Mouse (Mus musculus) hindbrain, embryonic 12.5 days (tissue): Measurements from ENCODE around the gene Tiam1. TPM values are rescaled to one million over a fixed set of nuclear protein-coding genes. Genes with fewer than 3 reads are reported as not detected.

Experiments
- ATAC-seq: fragments of 200-750 bp; cut with Nextera tagmentation; 2 replicates; pipeline ENCODE4 v1.8.0; 2017; ENCODE audit warnings: moderate TSS enrichment; ENCODE audit not compliant: low FRiP score
- H3K27ac ChIP-seq: fragments of 300-500 bp; sonication (generic); 2 replicates; pipeline ENCODE4 v1.5.1; 2016; ENCODE audit warnings: mild to moderate bottlenecking
- H3K27me3 ChIP-seq: fragments of 300-500 bp; sonication (generic); 2 replicates; pipeline ENCODE4 v1.6.1; 2016; ENCODE audit warnings: mild to moderate bottlenecking
- H3K36me3 ChIP-seq: fragments of 300-500 bp; sonication (generic); 2 replicates; pipeline ENCODE4 v1.6.1; 2016; ENCODE audit warnings: mild to moderate bottlenecking
- H3K4me1 ChIP-seq: fragments of 300-500 bp; sonication (generic); 2 replicates; pipeline ENCODE4 v1.6.1; 2016
- H3K4me2 ChIP-seq: fragments of 300-500 bp; sonication (generic); replicated peaks from 2 replicates; pipeline ENCODE4 v1.6.1; 2016; ENCODE audit warnings: mild to moderate bottlenecking
- H3K4me3 ChIP-seq: fragments of 300-500 bp; sonication (generic); 2 replicates; pipeline ENCODE4 v1.5.1; 2016; ENCODE audit warnings: mild to moderate bottlenecking
- H3K9ac ChIP-seq: fragments of 300-500 bp; sonication (generic); 2 replicates; pipeline ENCODE4 v1.6.1; 2016; ENCODE audit warnings: mild to moderate bottlenecking, moderate library complexity
- H3K9me3 ChIP-seq: fragments of 300-500 bp; sonication (generic); replicated peaks from 2 replicates; pipeline ENCODE4 v1.6.1; 2016; ENCODE audit warnings: mild to moderate bottlenecking
- WGBS: fragments of 180-500 bp; shearing (Covaris S2); methylation state at CpG from one replicate; pipeline ENCODE4 v1.1.7; 2016; 5-methylcytosine and 5-hydroxymethylcytosine counted together
- polyA plus RNA-seq: library from polyadenylated mRNA; unstranded; fragments of >200 nt; fragmentation: Nextera tagmentation; extraction: Ambion mirVana; gene quantifications from 2 replicates; pipeline ENCODE4 v1.2.1, GENCODE M21; 2016

Tiam1 gene
- polyA plus RNA-seq, 1 experiment from 2014 or later = 25.7 TPM

- Histone ChIP-seq H3K36me3 (no peaks in the 10 kb centered on the region), H3K27ac (no peak overlapping the region), H3K27me3 (no peaks in the 10 kb centered on the region), H3K9me3 (no peaks in the 10 kb centered on the region), H3K4me3 (no peak overlapping the region), H3K4me1 (peaks cover 18% of the 10 kb centered on the region), H3K9ac (no peak overlapping the region), H3K4me2 (no peak overlapping the region)
- 88% methylated on average over 10 of the region's 10 CpGs for WGBS
- no peak for ATAC-seq
Measured at GRCm38 (mm10) chr16:90042386-90042785, 101.2 kb downstream of the Tiam1 start.

GRCm38 (mm10) chr16:90040771-90041364, 102.7 kb downstream of the Tiam1 start:
- no peak overlapping the region for H3K9ac ChIP-seq
- peaks cover 18% of the 10 kb centered on the region for H3K4me1 ChIP-seq
- H3K27me3 ChIP-seq = no peaks in the 10 kb centered on the region
- WGBS = 69% methylated on average over 8 of the region's 8 CpGs
- H3K27ac ChIP-seq = no peak overlapping the region
- H3K4me3 ChIP-seq = no peak overlapping the region
- ATAC-seq = peak; percentile 57; the same call in 1 of the 2 replicates
- H3K36me3 ChIP-seq = no peaks in the 10 kb centered on the region
- H3K9me3 ChIP-seq = no peaks in the 10 kb centered on the region
- H3K4me2 ChIP-seq = no peak overlapping the region

- no peaks in the 10 kb centered on the region for H3K27me3 ChIP-seq
- H3K4me2 ChIP-seq = no peak overlapping the region
- no peaks in the 10 kb centered on the region for H3K9me3 ChIP-seq
- H3K4me1 ChIP-seq = peaks cover 7% of the 10 kb centered on the region
- no peak overlapping the region for H3K9ac ChIP-seq
- no peak overlapping the region for H3K4me3 ChIP-seq
- no peak overlapping the region for H3K27ac ChIP-seq
- ATAC-seq = no peak
- H3K36me3 ChIP-seq = no peaks in the 10 kb centered on the region
- WGBS = 77% methylated on average over 10 of the region's 10 CpGs
Measured at GRCm38 (mm10) chr16:90035595-90036110, 107.9 kb downstream of the Tiam1 start.

GRCm38 (mm10) chr16:90030355-90030754, 113.2 kb downstream of the Tiam1 start:
- peaks cover 6% of the 10 kb centered on the region; the same call in 1 of the 2 replicates for H3K4me1 ChIP-seq
- no peaks in the 10 kb centered on the region for H3K27me3 ChIP-seq
- H3K4me3 ChIP-seq = no peak overlapping the region
- H3K9ac ChIP-seq = no peak overlapping the region
- no peaks in the 10 kb centered on the region for H3K9me3 ChIP-seq
- 93% methylated on average over 14 of the region's 14 CpGs for WGBS
- H3K36me3 ChIP-seq = peaks cover 3% of the 10 kb centered on the region; the same call in 1 of the 2 replicates
- ATAC-seq = no peak
- no peak overlapping the region for H3K27ac ChIP-seq
- no peak overlapping the region for H3K4me2 ChIP-seq

GRCm38 (mm10) chr16:90027886-90028285, 115.7 kb downstream of the Tiam1 start:
- WGBS = 63% methylated on average over 3 of the region's 3 CpGs
- Histone ChIP-seq H3K4me1 (peaks cover 5% of the 10 kb centered on the region; the same call in 1 of the 2 replicates), H3K4me3 (no peak overlapping the region), H3K27ac (no peak overlapping the region), H3K9me3 (no peaks in the 10 kb centered on the region), H3K9ac (no peak overlapping the region), H3K27me3 (no peaks in the 10 kb centered on the region), H3K36me3 (peaks cover 3% of the 10 kb centered on the region; the same call in 1 of the 2 replicates), H3K4me2 (no peak overlapping the region)
- no peak for ATAC-seq

- H3K9me3 ChIP-seq = no peaks in the 10 kb centered on the region
- no peak for ATAC-seq
- H3K27me3 ChIP-seq = no peaks in the 10 kb centered on the region
- H3K4me1 ChIP-seq = peaks cover 8% of the 10 kb centered on the region; the same call in 1 of the 2 replicates
- no peak overlapping the region for H3K9ac ChIP-seq
- H3K27ac ChIP-seq = no peak overlapping the region
- peaks cover 3% of the 10 kb centered on the region; the same call in 1 of the 2 replicates for H3K36me3 ChIP-seq
- H3K4me2 ChIP-seq = no peak overlapping the region
- H3K4me3 ChIP-seq = no peak overlapping the region
- WGBS = 91% methylated on average over 6 of the region's 6 CpGs
Measured at GRCm38 (mm10) chr16:90025526-90026172, 117.9 kb downstream of the Tiam1 start.

- 89% methylated on average over 8 of the region's 8 CpGs for WGBS
- H3K36me3 ChIP-seq = peaks cover 3% of the 10 kb centered on the region; the same call in 1 of the 2 replicates
- H3K4me1 ChIP-seq = peaks cover 8% of the 10 kb centered on the region; the same call in 1 of the 2 replicates
- ATAC-seq = no peak
- no peak overlapping the region for H3K27ac ChIP-seq
- no peak overlapping the region for H3K4me3 ChIP-seq
- no peak overlapping the region for H3K4me2 ChIP-seq
- H3K27me3 ChIP-seq = no peaks in the 10 kb centered on the region
- H3K9me3 ChIP-seq = no peaks in the 10 kb centered on the region
- H3K9ac ChIP-seq = no peak overlapping the region
Measured at GRCm38 (mm10) chr16:90023665-90024010, 119.9 kb downstream of the Tiam1 start.

GRCm38 (mm10) chr16:90022932-90023664, 120.5 kb downstream of the Tiam1 start:
- no peaks in the 10 kb centered on the region for H3K27me3 ChIP-seq
- H3K4me2 ChIP-seq = no peak overlapping the region
- H3K9me3 ChIP-seq = no peaks in the 10 kb centered on the region
- no peak for ATAC-seq
- 74% methylated on average over 18 of the region's 18 CpGs for WGBS
- peaks cover 3% of the 10 kb centered on the region; the same call in 1 of the 2 replicates for H3K36me3 ChIP-seq
- H3K9ac ChIP-seq = no peak overlapping the region
- peaks cover 8% of the 10 kb centered on the region; the same call in 1 of the 2 replicates for H3K4me1 ChIP-seq
- no peak overlapping the region for H3K27ac ChIP-seq
- H3K4me3 ChIP-seq = no peak overlapping the region

- 73% methylated on average over 4 of the region's 4 CpGs for WGBS
Measured at GRCm38 (mm10) chr16:90016046-90016445, 127.5 kb downstream of the Tiam1 start.

GRCm38 (mm10) chr16:90014596-90014995, 129.0 kb downstream of the Tiam1 start:
- H3K36me3 ChIP-seq = no peaks in the 10 kb centered on the region
- ATAC-seq = no peak
- H3K4me2 ChIP-seq = no peak overlapping the region
- no peak overlapping the region for H3K27ac ChIP-seq
- 91% methylated on average over 9 of the region's 9 CpGs for WGBS
- H3K4me1 ChIP-seq = peaks cover 14% of the 10 kb centered on the region
- H3K27me3 ChIP-seq = no peaks in the 10 kb centered on the region
- H3K9ac ChIP-seq = no peak overlapping the region
- H3K4me3 ChIP-seq = no peak overlapping the region
- no peaks in the 10 kb centered on the region for H3K9me3 ChIP-seq

More at GRCm38 (mm10) chr16:90016046-90016445, 127.5 kb downstream of the Tiam1 start:
- Histone ChIP-seq H3K9ac (no peak overlapping the region), H3K27ac (no peak overlapping the region), H3K4me3 (no peak overlapping the region), H3K27me3 (no peaks in the 10 kb centered on the region), H3K9me3 (no peaks in the 10 kb centered on the region), H3K36me3 (no peaks in the 10 kb centered on the region), H3K4me2 (no peak overlapping the region), H3K4me1 (peaks cover 14% of the 10 kb centered on the region)
- ATAC-seq = no peak

- ATAC-seq = peak; percentile 59; the same call in 1 of the 2 replicates
- 56% methylated on average over 32 of the region's 32 CpGs for WGBS
- Histone ChIP-seq H3K9ac (no peak overlapping the region), H3K27me3 (no peaks in the 10 kb centered on the region), H3K4me2 (no peak overlapping the region), H3K36me3 (no peaks in the 10 kb centered on the region), H3K4me3 (no peak overlapping the region), H3K4me1 (peaks cover 17% of the 10 kb centered on the region), H3K9me3 (no peaks in the 10 kb centered on the region), H3K27ac (peak overlapping the region; percentile 56; the same call in 1 of the 2 replicates)
Measured at GRCm38 (mm10) chr16:90011521-90012181, 131.9 kb downstream of the Tiam1 start.

GRCm38 (mm10) chr16:90008504-90008903, 135.1 kb downstream of the Tiam1 start:
- Histone ChIP-seq H3K36me3 (no peaks in the 10 kb centered on the region), H3K4me2 (no peak overlapping the region), H3K9ac (no peak overlapping the region), H3K27ac (no peak overlapping the region), H3K27me3 (no peaks in the 10 kb centered on the region), H3K9me3 (no peaks in the 10 kb centered on the region), H3K4me3 (no peak overlapping the region), H3K4me1 (peaks cover 17% of the 10 kb centered on the region)
- ATAC-seq = no peak
- 82% methylated on average over 6 of the region's 6 CpGs for WGBS
